Mouse (Mus musculus): ENCODE results near the gene Ampd3. TPM values are rescaled to one million over a fixed set of nuclear protein-coding genes. Genes with fewer than 3 reads are reported as not detected.

The Ampd3 gene
- polyA plus RNA-seq, 2 experiments = 7.0 to 7.1 TPM

- Histone ChIP-seq H3K27me3 (ENCODE audit: control insufficient read depth, insufficient read depth, low read length) (no peaks in the 10 kb centered on the region), H3K36me3 (ENCODE audit: control insufficient read depth, insufficient read depth, low read length) (peaks cover 19% of the 10 kb centered on the region), H3K4me3 (replicated peaks; ENCODE audit: low read length) (no peak overlapping the region), H3K4me2 (replicated peaks; ENCODE audit: low read depth, low read length, severe bottlenecking) (no peak overlapping the region), H3K4me1 (ENCODE audit: control insufficient read depth, insufficient read depth, low read length) (no peaks in the 10 kb centered on the region), H3K27ac (replicated peaks; ENCODE audit: low read depth, low read length) (no peak overlapping the region), H3K9me3 (ENCODE audit: control insufficient read depth, low read length) (no peaks in the 10 kb centered on the region), H3K9ac (ENCODE audit: low read depth, low read length, severe bottlenecking) (no peak overlapping the region)
- TF ChIP-seq POLR2A (IDR thresholded peaks at IDR 0.05; ENCODE audit: borderline replicate concordance, extremely low read depth, insufficient read depth, insufficient read length) = no peak
- WGBS = 68% methylated on average over 1 of the region's 1 CpGs
- DNase-seq (ENCODE audit: low spot score) = no peak
- ATAC-seq (ENCODE audit: low FRiP score, low read depth) = no peak
Observed at GRCm38 (mm10) chr7:110833024-110833423, 65.0 kb downstream of the Ampd3 start.

- no peak for TF ChIP-seq POLR2A (IDR thresholded peaks at IDR 0.05; ENCODE audit: borderline replicate concordance, extremely low read depth, insufficient read depth, insufficient read length)
- no peak for DNase-seq (ENCODE audit: low spot score)
- 91% methylated on average over 1 of the region's 1 CpGs for WGBS
- Histone ChIP-seq H3K27ac (replicated peaks; ENCODE audit: low read depth, low read length) (no peak overlapping the region), H3K27me3 (ENCODE audit: control insufficient read depth, insufficient read depth, low read length) (no peaks in the 10 kb centered on the region), H3K9me3 (ENCODE audit: control insufficient read depth, low read length) (no peaks in the 10 kb centered on the region), H3K9ac (ENCODE audit: low read depth, low read length, severe bottlenecking) (no peak overlapping the region), H3K4me2 (replicated peaks; ENCODE audit: low read depth, low read length, severe bottlenecking) (no peak overlapping the region), H3K36me3 (ENCODE audit: control insufficient read depth, insufficient read depth, low read length) (peaks cover 13% of the 10 kb centered on the region), H3K4me1 (ENCODE audit: control insufficient read depth, insufficient read depth, low read length) (no peaks in the 10 kb centered on the region), H3K4me3 (replicated peaks; ENCODE audit: low read length) (no peak overlapping the region)
- no peak for ATAC-seq (ENCODE audit: low FRiP score, low read depth)
Observed at GRCm38 (mm10) chr7:110834018-110834417, 66.0 kb downstream of the Ampd3 start.

GRCm38 (mm10) chr7:110834522-110834921 is 66.5 kb downstream of the Ampd3 start:
- H3K36me3 ChIP-seq (ENCODE audit: control insufficient read depth, insufficient read depth, low read length) = peaks cover 13% of the 10 kb centered on the region
- WGBS = 57% methylated on average over 3 of the region's 3 CpGs
- DNase-seq (ENCODE audit: low spot score) (no peak), ATAC-seq (ENCODE audit: low FRiP score, low read depth) (no peak)
- no peaks in the 10 kb centered on the region for H3K4me1 ChIP-seq (ENCODE audit: control insufficient read depth, insufficient read depth, low read length)
- no peaks in the 10 kb centered on the region for H3K27me3 ChIP-seq (ENCODE audit: control insufficient read depth, insufficient read depth, low read length)
- H3K9me3 ChIP-seq (ENCODE audit: control insufficient read depth, low read length) = no peaks in the 10 kb centered on the region
- no peak overlapping the region for H3K4me3 ChIP-seq (replicated peaks; ENCODE audit: low read length)
- H3K27ac ChIP-seq (replicated peaks; ENCODE audit: low read depth, low read length) = no peak overlapping the region
- no peak overlapping the region for H3K9ac ChIP-seq (ENCODE audit: low read depth, low read length, severe bottlenecking)
- no peak for TF ChIP-seq POLR2A (IDR thresholded peaks at IDR 0.05; ENCODE audit: borderline replicate concordance, extremely low read depth, insufficient read depth, insufficient read length)
- no peak overlapping the region for H3K4me2 ChIP-seq (replicated peaks; ENCODE audit: low read depth, low read length, severe bottlenecking)

- Histone ChIP-seq H3K4me3 (replicated peaks; ENCODE audit: low read length) (no peak overlapping the region), H3K27ac (replicated peaks; ENCODE audit: low read depth, low read length) (no peak overlapping the region), H3K36me3 (ENCODE audit: control insufficient read depth, insufficient read depth, low read length) (peaks cover 3% of the 10 kb centered on the region), H3K4me1 (ENCODE audit: control insufficient read depth, insufficient read depth, low read length) (peaks cover 6% of the 10 kb centered on the region; the same call in 1 of the 2 replicates), H3K27me3 (ENCODE audit: control insufficient read depth, insufficient read depth, low read length) (no peaks in the 10 kb centered on the region), H3K9me3 (ENCODE audit: control insufficient read depth, low read length) (no peaks in the 10 kb centered on the region), H3K4me2 (replicated peaks; ENCODE audit: low read depth, low read length, severe bottlenecking) (no peak overlapping the region), H3K9ac (ENCODE audit: low read depth, low read length, severe bottlenecking) (no peak overlapping the region)
- TF ChIP-seq POLR2A (IDR thresholded peaks at IDR 0.05; ENCODE audit: borderline replicate concordance, extremely low read depth, insufficient read depth, insufficient read length) = no peak
- ATAC-seq (ENCODE audit: low FRiP score, low read depth) (no peak), DNase-seq (ENCODE audit: low spot score) (no peak)
- 78% methylated on average over 4 of the region's 4 CpGs for WGBS
Observed at GRCm38 (mm10) chr7:110840332-110840731, 72.3 kb downstream of the Ampd3 start.

- H3K27ac ChIP-seq (replicated peaks; ENCODE audit: low read depth, low read length) = peak within 1 kb of the TSS; percentile 90
- WGBS = under 1% methylated on average over 39 of the region's 42 CpGs
- no peaks in the 10 kb centered on the region for H3K27me3 ChIP-seq (ENCODE audit: control insufficient read depth, insufficient read depth, low read length)
- peaks cover 6% of the 10 kb centered on the region; the same call in 1 of the 2 replicates for H3K4me1 ChIP-seq (ENCODE audit: control insufficient read depth, insufficient read depth, low read length)
- H3K36me3 ChIP-seq (ENCODE audit: control insufficient read depth, insufficient read depth, low read length) = no peaks in the 10 kb centered on the region
- TF ChIP-seq POLR2A (IDR thresholded peaks at IDR 0.05; ENCODE audit: borderline replicate concordance, extremely low read depth, insufficient read depth, insufficient read length) = 0 out of 2 replicates have a peak, but pooled peaks have one; percentile 48
- DNase-seq (ENCODE audit: low spot score) (peak; percentile 93), ATAC-seq (ENCODE audit: low FRiP score, low read depth) (peak; percentile 95)
- H3K9me3 ChIP-seq (ENCODE audit: control insufficient read depth, low read length) = no peaks in the 10 kb centered on the region
- peak within 1 kb of the TSS; percentile 82 for H3K9ac ChIP-seq (ENCODE audit: low read depth, low read length, severe bottlenecking)
- H3K4me3 ChIP-seq (replicated peaks; ENCODE audit: low read length) = peak within 1 kb of the TSS; percentile 74
- H3K4me2 ChIP-seq (replicated peaks; ENCODE audit: low read depth, low read length, severe bottlenecking) = peak within 1 kb of the TSS; percentile 84
Observed at GRCm38 (mm10) chr7:110843916-110844874, 76.2 kb downstream of the Ampd3 start, which contains the start of gene Rnf141. Gene Rnf141, minus strand, starts transcription at chr7:110844457.

Measured in limb, embryonic 14.5 days (tissue).